ENCODE assay signal across 10 mouse cellular contexts in the genomic region with DNA sequence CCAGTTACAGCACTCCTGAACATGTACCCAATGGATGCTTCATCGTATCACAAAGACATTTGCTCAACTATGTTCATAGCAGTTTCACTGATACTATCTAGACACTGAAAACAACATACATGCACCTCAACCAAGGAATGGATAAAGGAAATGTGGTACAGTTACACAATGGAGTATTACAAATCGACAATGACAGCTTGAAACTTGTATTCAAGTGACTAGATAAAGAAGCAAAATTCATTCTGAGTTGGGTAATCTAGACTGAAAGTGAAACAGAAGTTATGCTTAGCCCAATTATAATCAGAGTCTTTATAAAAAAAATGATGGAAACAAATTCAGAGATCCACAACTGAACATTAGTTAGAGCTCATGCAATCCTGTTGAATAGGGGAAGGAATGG. TPM values are rescaled to one million over a fixed set of nuclear protein-coding genes. Genes with fewer than 3 reads are reported as not detected.
"Had no signal": no experiment of that assay in that cellular context is flagged by ENCODE, and none has a peak within 500 bp of the region (broad histone marks: within the 10 kb centered on the region; RNA-seq: fewer than 3 reads in every experiment).

No protein-coding gene starts in this region.

RNA-seq across cellular contexts. Expression of gene Gm9733, which starts 18.2 kb away (rescaled TPM):
- total RNA-seq: left cerebral cortex, adult 2 months; left cerebral cortex, adult 8-10 months; left cerebral cortex, postnatal 10 days; left cerebral cortex, postnatal 14 days; left cerebral cortex, postnatal 25 days; left cerebral cortex, postnatal 36 days; left cerebral cortex, postnatal 4 days; liver, adult 2 months; megakaryocyte-erythroid progenitor cell, adult 5-6 weeks; midbrain, postnatal 0 days had no signal
